Mouse (Mus musculus) cerebellum, postnatal 36 days (tissue): ENCODE data around the gene Paxip1.

Experiments
- DNase-seq, 2 experiments: peaks; one replicate each; pipeline ENCODE4 v3.0.0; 2021 to 2022; ENCODE audit warnings: mixed read lengths in 2 of 2

The Paxip1 gene

DNA sequence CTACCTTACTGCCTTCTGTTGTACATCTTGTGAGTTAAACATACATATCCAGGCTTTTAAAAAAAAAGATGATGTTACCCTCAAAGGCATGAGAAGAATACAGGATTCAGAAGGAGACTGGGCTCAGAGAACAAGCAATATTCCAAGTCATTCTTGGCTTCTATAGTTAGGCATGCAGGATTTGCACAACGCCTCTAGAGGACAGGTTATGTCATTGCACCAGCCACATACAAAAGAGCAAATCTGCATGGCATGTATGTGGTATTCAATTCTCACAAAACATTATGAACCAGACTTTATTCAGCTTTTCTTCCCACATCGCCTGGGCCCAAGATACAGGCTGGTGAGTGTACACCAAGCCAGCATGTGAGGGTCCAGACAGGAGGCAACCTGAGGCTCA, 67.0 kb downstream of the Paxip1 start:
- DNase-seq = no peak

DNA sequence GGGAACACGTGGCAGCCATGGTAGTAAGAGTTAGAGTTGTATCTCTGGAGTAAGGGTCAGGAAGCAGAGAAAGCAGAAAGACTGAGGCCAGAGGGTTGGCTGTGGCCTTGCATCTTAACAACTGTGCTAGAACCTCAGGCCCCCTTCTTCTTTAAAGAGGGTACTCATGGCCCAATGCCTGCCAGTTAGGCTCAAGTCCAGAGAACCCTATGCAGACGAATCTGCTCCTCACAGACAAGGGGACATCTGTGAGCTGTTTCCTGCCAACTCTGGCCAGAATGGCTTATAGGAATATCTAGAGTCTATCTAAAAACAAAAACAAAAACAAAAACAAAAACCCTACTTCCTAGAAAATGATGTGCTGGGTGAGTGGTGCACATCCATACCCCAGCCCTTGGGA, 72.2 kb downstream of the Paxip1 start:
- no peak for DNase-seq

DNA sequence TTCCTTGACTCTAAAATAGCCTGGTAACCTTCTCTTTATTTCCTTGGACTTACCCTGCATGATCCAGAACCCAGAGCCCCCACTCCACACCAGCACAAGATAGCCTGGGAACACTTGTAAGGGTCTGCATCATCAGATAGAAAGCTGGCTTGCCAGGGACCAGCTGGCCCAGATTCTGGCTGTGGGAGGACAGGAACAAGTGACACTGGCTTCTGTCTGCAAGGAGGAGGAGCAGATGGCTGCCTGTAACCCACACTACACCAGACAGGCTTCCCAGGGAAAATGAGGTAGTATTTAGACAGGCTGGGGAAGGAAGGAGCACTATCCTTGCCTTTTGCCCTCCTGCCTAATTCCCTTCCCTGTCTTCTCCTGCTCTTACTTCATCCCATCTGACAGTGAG, 74.2 kb downstream of the Paxip1 start:
- DNase-seq = peak in 1 of 2 experiments; percentile 34

DNA sequence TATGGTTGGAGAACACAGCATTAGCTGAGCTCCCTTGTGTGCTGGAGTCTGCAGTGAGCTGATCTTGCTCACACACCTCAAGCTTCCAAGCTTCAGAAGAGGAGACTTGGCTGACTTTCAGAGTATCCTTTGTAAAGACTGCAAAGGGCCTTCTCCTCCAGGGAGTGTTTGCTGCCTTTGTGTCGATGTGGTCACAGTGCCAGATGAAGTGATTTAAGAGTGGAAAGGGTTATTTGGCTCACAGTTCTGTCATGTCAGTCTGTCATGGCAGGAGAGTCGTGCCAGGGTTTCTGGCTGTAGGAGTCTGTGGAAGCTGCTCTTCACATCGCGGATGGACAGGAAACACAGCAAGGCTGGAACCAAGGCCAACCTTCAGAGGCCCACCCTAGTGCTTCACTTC, 75.5 kb downstream of the Paxip1 start:
- DNase-seq = no peak

DNA sequence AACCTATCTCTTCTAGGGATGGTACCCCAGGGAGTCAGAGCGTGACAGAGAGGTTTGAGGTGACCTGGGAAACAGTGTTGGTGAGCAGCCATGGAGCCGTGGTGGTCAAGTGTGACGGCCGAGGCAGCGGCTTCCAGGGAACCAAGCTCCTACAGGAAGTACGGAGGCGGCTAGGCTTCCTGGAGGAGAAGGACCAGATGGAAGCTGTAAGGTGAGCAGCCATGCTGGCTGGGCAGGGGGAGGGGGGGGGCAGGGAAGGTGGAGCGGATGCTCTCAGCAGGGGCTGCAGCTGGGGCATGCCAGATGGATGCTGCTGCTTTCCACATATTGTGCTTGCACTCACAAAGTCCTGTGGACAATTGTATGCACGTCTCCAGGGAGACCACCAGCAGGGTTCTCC, 77.1 kb downstream of the Paxip1 start:
- DNase-seq = no peak

DNA sequence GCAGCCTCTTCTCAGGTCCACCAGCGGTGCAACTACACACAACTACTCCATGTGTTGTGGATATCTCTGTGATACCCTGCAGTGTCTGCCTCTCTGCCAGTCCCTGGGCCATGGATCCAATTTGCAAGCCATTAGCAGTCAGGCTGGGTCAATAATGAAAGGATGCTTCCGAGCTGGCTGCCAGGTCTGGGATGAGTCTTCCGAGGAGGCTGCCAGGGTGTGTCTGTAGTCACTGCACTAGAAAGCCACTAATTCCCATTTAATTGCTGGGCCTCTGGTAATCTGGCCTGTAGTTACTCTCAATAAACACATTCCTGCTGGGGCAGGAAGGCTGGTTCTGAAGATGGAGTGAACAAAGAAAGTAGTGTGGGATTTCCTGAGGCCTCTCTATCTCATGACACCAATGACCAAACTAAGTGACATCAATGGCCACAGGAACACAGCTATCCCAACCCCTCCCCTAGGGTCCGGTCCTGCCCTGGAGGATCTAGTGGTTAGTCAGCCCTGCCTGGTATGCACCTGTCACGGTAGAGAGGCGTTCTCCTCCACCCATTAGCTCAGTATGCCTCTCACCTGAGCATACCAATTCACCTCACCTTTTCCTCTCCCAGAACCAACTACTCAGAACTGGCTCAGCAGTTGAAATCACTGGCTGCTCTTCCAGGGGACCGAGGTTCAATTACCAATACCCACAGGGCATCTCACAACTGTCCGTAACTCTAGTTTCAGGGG, 79.9 kb downstream of the Paxip1 start:
- no peak for DNase-seq

DNA sequence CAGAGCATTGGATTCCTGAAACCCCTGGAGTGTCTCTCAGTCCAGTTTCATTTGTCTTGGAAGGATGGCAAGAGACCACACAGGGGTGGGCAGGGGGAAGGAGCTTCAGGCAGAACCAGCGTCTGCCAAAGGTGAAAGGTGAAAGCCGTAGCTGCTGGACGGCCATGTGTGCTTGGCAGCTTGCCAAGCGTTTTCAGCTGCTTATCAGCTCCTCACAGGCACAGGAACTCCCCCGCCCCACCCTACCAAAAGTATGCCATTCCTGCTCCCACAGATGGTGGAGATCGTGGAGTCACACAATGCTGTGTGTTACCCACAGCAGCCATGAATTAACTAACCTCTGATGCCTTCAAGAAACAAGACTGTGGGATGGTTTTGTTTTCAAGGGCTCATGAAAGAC, 83.3 kb downstream of the Paxip1 start:
- DNase-seq = no peak

DNA sequence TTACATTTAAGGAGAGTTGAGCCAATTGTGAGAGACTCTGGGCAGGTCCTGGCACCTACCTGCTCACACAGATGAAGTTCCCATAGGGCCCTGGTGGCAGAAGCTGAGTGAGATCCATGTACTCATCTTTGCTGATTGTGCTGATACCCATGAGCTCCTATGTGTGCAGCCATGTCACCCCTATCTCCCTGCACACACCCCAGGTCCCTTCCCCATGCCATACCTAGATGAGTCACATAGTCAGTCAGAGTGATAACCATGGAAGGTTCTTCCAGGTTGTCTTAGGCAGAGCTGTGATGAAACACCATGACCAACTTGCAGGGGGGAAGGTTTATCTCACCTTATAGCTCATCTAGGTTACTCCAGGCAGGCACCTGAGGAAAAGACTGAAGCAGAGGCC, 84.2 kb downstream of the Paxip1 start:
- no peak for DNase-seq

DNA sequence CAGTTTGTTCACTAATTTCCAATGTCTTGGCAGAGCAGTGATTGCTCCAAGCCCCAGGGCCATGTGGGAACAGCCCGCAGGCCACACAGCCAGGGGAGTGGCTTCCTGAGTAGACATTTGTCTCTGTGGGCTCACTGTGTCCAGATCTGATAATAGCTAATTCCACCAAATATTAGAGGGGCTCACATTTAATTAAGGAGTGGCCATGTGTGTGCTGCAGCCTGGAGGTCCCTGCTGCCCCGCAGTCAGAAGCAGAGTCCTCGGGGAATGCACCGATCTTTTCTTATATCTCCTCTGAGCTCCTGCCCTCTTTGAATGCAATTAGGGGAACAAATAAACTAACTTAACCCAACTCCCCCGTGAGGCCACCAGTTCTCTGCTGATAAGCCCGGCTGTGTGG, 84.9 kb downstream of the Paxip1 start:
- no peak for DNase-seq

DNA sequence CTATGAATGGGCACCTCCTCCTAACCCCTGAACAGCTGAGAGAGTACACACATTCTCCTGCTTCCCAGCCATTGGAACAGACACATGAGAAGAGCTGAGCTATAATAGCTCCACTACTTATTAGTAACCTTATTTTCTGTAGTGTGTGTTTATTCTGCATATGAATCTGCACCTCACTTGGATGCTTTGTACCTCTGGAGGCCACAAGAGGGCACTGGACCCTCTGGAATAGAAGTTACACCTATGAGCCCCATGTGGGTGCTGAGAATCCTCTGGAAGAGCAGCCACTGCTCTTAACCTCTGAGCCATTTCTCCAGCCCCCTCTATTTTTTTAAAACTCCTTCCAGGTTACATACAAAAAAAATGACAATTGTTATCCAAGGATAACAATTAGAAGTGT, 86.5 kb downstream of the Paxip1 start:
- no peak for DNase-seq

DNA sequence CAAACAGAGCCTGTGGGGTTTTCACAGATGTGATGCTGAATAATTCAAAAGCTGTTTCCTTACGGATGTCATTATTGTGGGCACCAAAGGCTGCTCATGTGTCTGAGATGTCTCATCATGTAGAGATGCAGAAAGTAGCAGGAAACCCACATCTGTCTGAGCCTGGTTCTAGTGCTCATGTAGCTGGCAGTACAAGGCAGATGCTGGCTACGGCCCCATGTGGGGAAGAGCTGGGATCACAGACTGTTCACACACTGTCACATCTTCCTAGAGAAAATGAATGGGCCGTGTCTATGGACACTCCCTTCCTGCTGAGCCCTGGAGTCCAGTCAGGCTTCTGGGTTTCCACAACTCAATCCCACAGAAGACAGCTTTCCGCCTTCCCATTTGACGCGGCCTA, 89.0 kb downstream of the Paxip1 start:
- DNase-seq = no peak
